Mouse (Mus musculus) midbrain, embryonic 14.5 days (tissue): ENCODE data around the gene Tcaf2. TPM values are rescaled to one million over a fixed set of nuclear protein-coding genes. Genes with fewer than 3 reads are reported as not detected.

ENCODE experiments used
- ATAC-seq: fragments of 200-750 bp; cut with Nextera tagmentation; 2 replicates; pipeline ENCODE4 v1.8.0; 2017; ENCODE audit warnings: moderate number of reproducible peaks, moderate library complexity; ENCODE audit not compliant: low FRiP score, low TSS enrichment
- DNase-seq: peaks from one replicate; pipeline ENCODE4 v3.0.0-alpha.2; 2015
- H3K27ac ChIP-seq: fragments of 300-500 bp; sonication (generic); replicated peaks from 2 replicates; pipeline ENCODE4 v1.5.1; 2014; ENCODE audit warnings: mild to moderate bottlenecking, low read depth, low read length, moderate library complexity
- H3K27me3 ChIP-seq: fragments of 300-500 bp; sonication (generic); 2 replicates; pipeline ENCODE4 v1.6.1; 2014; ENCODE audit warnings: low read length, control low read depth, mixed read lengths; ENCODE audit not compliant: control insufficient read depth, insufficient read depth
- H3K36me3 ChIP-seq: fragments of 300-500 bp; sonication (generic); 2 replicates; pipeline ENCODE4 v1.6.1; 2014; ENCODE audit warnings: low read length, control low read depth; ENCODE audit not compliant: control insufficient read depth, insufficient read depth
- H3K4me1 ChIP-seq: fragments of 300-500 bp; sonication (generic); 2 replicates; pipeline ENCODE4 v1.6.1; 2014; ENCODE audit warnings: mild to moderate bottlenecking, antibody characterized with exemption, low read length, control low read depth; ENCODE audit not compliant: control insufficient read depth, insufficient read depth
- H3K4me2 ChIP-seq: fragments of 300-500 bp; sonication (generic); 2 replicates; pipeline ENCODE4 v1.6.1; 2014; ENCODE audit warnings: mild to moderate bottlenecking, low read length, moderate library complexity
- H3K4me3 ChIP-seq: fragments of 300-500 bp; sonication (generic); replicated peaks from 2 replicates; pipeline ENCODE4 v1.5.1; 2014; ENCODE audit warnings: low read depth, low read length
- H3K9ac ChIP-seq: fragments of 300-500 bp; sonication (generic); replicated peaks from 2 replicates; pipeline ENCODE4 v1.6.1; 2014; ENCODE audit warnings: mild to moderate bottlenecking, low read length, moderate library complexity
- H3K9me3 ChIP-seq: fragments of 300-500 bp; sonication (generic); 2 replicates; pipeline ENCODE4 v1.6.1; 2016; ENCODE audit warnings: low read length, control low read depth, mixed read lengths; ENCODE audit not compliant: control insufficient read depth
- WGBS: fragments of 180-500 bp; shearing (Covaris S2); extraction: QIAGEN DNeasy Blood & Tissue Kit; methylation state at CpG from one replicate; pipeline ENCODE4 v1.1.7; 2014; 5-methylcytosine and 5-hydroxymethylcytosine counted together
- polyA plus RNA-seq: library from polyadenylated mRNA; unstranded; fragments of >200 nt; fragmentation: Nextera tagmentation; extraction: Ambion mirVana; gene quantifications from 2 replicates; pipeline ENCODE4 v1.2.1, GENCODE M21; 2014

The Tcaf2 gene
- polyA plus RNA-seq, 1 experiment from 2014 or later = 0.93 TPM

- Histone ChIP-seq H3K27ac (no peak overlapping the region), H3K4me1 (no peaks in the 10 kb centered on the region), H3K4me3 (no peak overlapping the region), H3K4me2 (no peak overlapping the region), H3K9me3 (no peaks in the 10 kb centered on the region), H3K9ac (no peak overlapping the region), H3K27me3 (no peaks in the 10 kb centered on the region), H3K36me3 (no peaks in the 10 kb centered on the region)
- ATAC-seq (no peak), DNase-seq (peak; percentile 69)
- WGBS = 2% methylated on average over 7 of the region's 7 CpGs
These were observed 61.6 kb downstream of the Tcaf2 start for GRCm38 (mm10) chr6:42583488-42583872.

GRCm38 (mm10) chr6:42582741-42583487 lies 62.1 kb downstream of the Tcaf2 start:
- no peak overlapping the region for H3K4me3 ChIP-seq
- ATAC-seq = no peak
- no peak overlapping the region for H3K4me2 ChIP-seq

GRCm38 (mm10) chr6:42578678-42579077 lies 66.4 kb downstream of the Tcaf2 start:
- no peak overlapping the region for H3K4me2 ChIP-seq
- H3K27me3 ChIP-seq = no peaks in the 10 kb centered on the region
- WGBS = 84% methylated on average over 4 of the region's 4 CpGs
- no peak overlapping the region for H3K9ac ChIP-seq
- no peak overlapping the region for H3K27ac ChIP-seq
- H3K36me3 ChIP-seq = no peaks in the 10 kb centered on the region
- DNase-seq (no peak), ATAC-seq (no peak)
- H3K4me1 ChIP-seq = no peaks in the 10 kb centered on the region
- no peaks in the 10 kb centered on the region for H3K9me3 ChIP-seq
- H3K4me3 ChIP-seq = no peak overlapping the region

More at GRCm38 (mm10) chr6:42582741-42583487, 62.1 kb downstream of the Tcaf2 start:
- 71% methylated on average over 9 of the region's 9 CpGs for WGBS
- DNase-seq = no peak
- H3K9me3 ChIP-seq = no peaks in the 10 kb centered on the region
- H3K27me3 ChIP-seq = no peaks in the 10 kb centered on the region
- H3K36me3 ChIP-seq = no peaks in the 10 kb centered on the region
- no peak overlapping the region for H3K27ac ChIP-seq
- H3K9ac ChIP-seq = no peak overlapping the region
- no peaks in the 10 kb centered on the region for H3K4me1 ChIP-seq

GRCm38 (mm10) chr6:42577433-42577832 lies 67.6 kb downstream of the Tcaf2 start:
- no peaks in the 10 kb centered on the region for H3K9me3 ChIP-seq
- H3K9ac ChIP-seq = no peak overlapping the region
- DNase-seq (no peak), ATAC-seq (no peak)
- no peak overlapping the region for H3K27ac ChIP-seq
- WGBS = 96% methylated on average over 2 of the region's 2 CpGs
- H3K4me2 ChIP-seq = no peak overlapping the region
- no peaks in the 10 kb centered on the region for H3K27me3 ChIP-seq
- H3K4me1 ChIP-seq = no peaks in the 10 kb centered on the region
- H3K36me3 ChIP-seq = no peaks in the 10 kb centered on the region
- H3K4me3 ChIP-seq = no peak overlapping the region

Other genes with a start within 250 kb of the Tcaf2 start
- not detected in 2 replicates for gene Tas2r143, start 245.0 kb downstream of the Tcaf2 start, polyA plus RNA-seq
- gene Tas2r135, start 239.8 kb downstream of the Tcaf2 start, polyA plus RNA-seq = not detected in 2 replicates
- not detected in 2 replicates for gene Tas2r126, start 210.7 kb downstream of the Tcaf2 start, polyA plus RNA-seq
- gene Olfr458, start 180.1 kb downstream of the Tcaf2 start, polyA plus RNA-seq = not detected in 2 replicates
- 0.20 TPM in 1 of 2 replicates, not detected in the other for gene Olfr457, start 168.9 kb downstream of the Tcaf2 start, polyA plus RNA-seq
- not detected in 2 replicates for gene Olfr456, start 158.0 kb downstream of the Tcaf2 start, polyA plus RNA-seq
- not detected in 2 replicates for gene Olfr455, start 97.7 kb downstream of the Tcaf2 start, polyA plus RNA-seq
- gene Tcaf3, start 47.6 kb downstream of the Tcaf2 start, polyA plus RNA-seq = not detected in 2 replicates
- 199 and 236 TPM in 2 replicates for gene Tcaf1, start 64.8 kb upstream of the Tcaf2 start, polyA plus RNA-seq
- not detected in 2 replicates for gene Olfr453, start 94.1 kb upstream of the Tcaf2 start, polyA plus RNA-seq
- gene Olfr38, start 111.2 kb upstream of the Tcaf2 start, polyA plus RNA-seq = not detected in 2 replicates
- not detected in 2 replicates for gene Olfr452, start 139.8 kb upstream of the Tcaf2 start, polyA plus RNA-seq
- gene Olfr450, start 166.7 kb upstream of the Tcaf2 start, polyA plus RNA-seq = not detected in 2 replicates
- gene Olfr449, start 189.1 kb upstream of the Tcaf2 start, polyA plus RNA-seq = not detected in 2 replicates
- gene Olfr448, start 245.2 kb upstream of the Tcaf2 start, polyA plus RNA-seq = not detected in 2 replicates